Mouse (Mus musculus) MEL (cell line): Measurements from ENCODE around the gene Fam133b. TPM values are rescaled to one million over a fixed set of nuclear protein-coding genes. Genes with fewer than 3 reads are reported as not detected.

Experiments
- DNase-seq: peaks from one replicate; pipeline ENCODE4 v3.0.0; 2011; ENCODE audit warnings: low read depth, low spot score
- H3K27ac ChIP-seq: 2 replicates; pipeline ENCODE4 v1.5.1; 2012; ENCODE audit warnings: low read depth, mild to moderate bottlenecking, control low read depth, low read length, moderate library complexity; ENCODE audit not compliant: control insufficient read depth
- H3K27me3 ChIP-seq, 2 experiments: fragments of 150-350 bp in 1 of 2; sonication (generic) in 1 of 2; 2 replicates each; pipeline ENCODE4 v1.6.1; 2012; ENCODE audit warnings: low read length in 2 of 2, mild to moderate bottlenecking in 2 of 2, improper control_type of control experiment in 1 of 2, moderate library complexity in 1 of 2; ENCODE audit not compliant: insufficient read depth in 2 of 2, control insufficient read depth in 1 of 2
- H3K36me3 ChIP-seq, 2 experiments: 2 replicates each; pipeline ENCODE4 v1.6.1; 2012 to 2014; ENCODE audit warnings: low read length in 2 of 2, improper control_type of control experiment in 1 of 2, inconsistent platforms in 1 of 2, mild to moderate bottlenecking in 1 of 2; ENCODE audit not compliant: insufficient read depth in 2 of 2, control insufficient read depth in 1 of 2
- H3K4me1 ChIP-seq, 2 experiments: fragments of 150-350 bp in 1 of 2; sonication (generic) in 1 of 2; 2 replicates each; pipeline ENCODE4 v1.6.1; 2012; ENCODE audit warnings: low read length in 2 of 2, improper control_type of control experiment in 1 of 2, mild to moderate bottlenecking in 1 of 2; ENCODE audit not compliant: insufficient read depth in 2 of 2, control insufficient read depth in 1 of 2
- H3K4me3 ChIP-seq, 2 experiments: fragments of 150-350 bp in 1 of 2; sonication (generic) in 1 of 2; 2 replicates each; pipeline ENCODE4 v1.5.1; 2012; ENCODE audit warnings: low read depth in 2 of 2, low read length in 2 of 2, mild to moderate bottlenecking in 2 of 2, moderate library complexity in 2 of 2, control low read depth in 1 of 2, improper control_type of control experiment in 1 of 2; ENCODE audit not compliant: control insufficient read depth in 1 of 2, insufficient read depth in 1 of 2
- H3K79me2 ChIP-seq: 2 replicates; pipeline ENCODE4 v1.6.1; 2012; ENCODE audit warnings: mild to moderate bottlenecking, low read length, moderate library complexity; ENCODE audit not compliant: control insufficient read depth, poor library complexity, insufficient read depth
- H3K9ac ChIP-seq: 2 replicates; pipeline ENCODE4 v1.6.1; 2012; ENCODE audit warnings: low read depth, mild to moderate bottlenecking, control low read depth, low read length, moderate library complexity; ENCODE audit not compliant: control insufficient read depth, poor library complexity, severe bottlenecking
- H3K9me3 ChIP-seq: fragments of 150-350 bp; sonication (generic); replicated peaks from 2 replicates; pipeline ENCODE4 v1.6.1; 2012; ENCODE audit warnings: mild to moderate bottlenecking, low read length, improper control_type of control experiment, moderate library complexity; ENCODE audit not compliant: insufficient read depth
- CHD1 ChIP-seq: IDR thresholded peaks from 2 replicates; pipeline ENCODE4 v1.6.1; 2012; ENCODE audit warnings: low read depth, mild to moderate bottlenecking, inconsistent platforms, low read length, improper control_type of control experiment
- CHD2 ChIP-seq: IDR thresholded peaks from 2 replicates; pipeline ENCODE4 v1.6.1; 2011; ENCODE audit warnings: low read length, improper control_type of control experiment
- E2F4 ChIP-seq: IDR thresholded peaks from 2 replicates; pipeline ENCODE4 v1.6.1; 2011; ENCODE audit warnings: low read depth, low read length, improper control_type of control experiment, borderline replicate concordance
- EP300 ChIP-seq, 2 experiments: IDR thresholded peaks; 2 replicates each; pipeline ENCODE4 v1.6.1; 2011; ENCODE audit warnings: improper control_type of control experiment in 2 of 2, low read length in 2 of 2, low read depth in 1 of 2, mild to moderate bottlenecking in 1 of 2
- ETS1 ChIP-seq: IDR thresholded peaks from 2 replicates; pipeline ENCODE4 v1.6.1; 2012; ENCODE audit warnings: low read depth, mild to moderate bottlenecking, inconsistent platforms, low read length, improper control_type of control experiment, moderate library complexity
- GABPA ChIP-seq: IDR thresholded peaks from 2 replicates; pipeline ENCODE4 v1.6.1; 2012; ENCODE audit warnings: low read depth, mild to moderate bottlenecking, inconsistent platforms, low read length, improper control_type of control experiment, moderate library complexity
- GATA1 ChIP-seq: IDR thresholded peaks from 2 replicates; pipeline ENCODE4 v1.6.1; 2011; ENCODE audit warnings: low read depth, low read length, improper control_type of control experiment
- HCFC1 ChIP-seq: IDR thresholded peaks from 2 replicates; pipeline ENCODE4 v1.6.1; 2012; ENCODE audit warnings: low read depth, mild to moderate bottlenecking, inconsistent platforms, low read length, improper control_type of control experiment, moderate library complexity
- KAT2A ChIP-seq: conservative IDR thresholded peaks from 2 replicates; pipeline ENCODE4 v1.6.1; 2012; ENCODE audit warnings: low read depth, low read length, improper control_type of control experiment, inconsistent platforms
- MAX ChIP-seq: IDR thresholded peaks from 2 replicates; pipeline ENCODE4 v1.6.1; 2011; ENCODE audit warnings: low read length, improper control_type of control experiment
- NELFE ChIP-seq: IDR thresholded peaks from 2 replicates; pipeline ENCODE4 v1.6.1; 2011; ENCODE audit warnings: low read depth, low read length, improper control_type of control experiment
- POLR2A ChIP-seq, 2 experiments: IDR thresholded peaks; 2 replicates each; pipeline ENCODE4 v1.6.1; 2011 to 2012; ENCODE audit warnings: low read length in 2 of 2, mild to moderate bottlenecking in 2 of 2, control low read depth in 1 of 2, improper control_type of control experiment in 1 of 2, low read depth in 1 of 2, moderate library complexity in 1 of 2; ENCODE audit not compliant: control insufficient read depth in 1 of 2, insufficient read depth in 1 of 2, poor library complexity in 1 of 2
- POLR2AphosphoS5 ChIP-seq: IDR thresholded peaks from 2 replicates; pipeline ENCODE4 v1.6.1; 2012; ENCODE audit warnings: low read depth, borderline replicate concordance, mild to moderate bottlenecking, inconsistent platforms, low read length, moderate library complexity, mixed read lengths
- TAL1 ChIP-seq: IDR thresholded peaks from 2 replicates; pipeline ENCODE4 v1.6.1; 2012; ENCODE audit warnings: mild to moderate bottlenecking, inconsistent platforms, low read length, moderate library complexity, mixed read lengths
- ZC3H11A ChIP-seq: IDR thresholded peaks from 2 replicates; pipeline ENCODE4 v1.6.1; 2012; ENCODE audit warnings: low read depth, mild to moderate bottlenecking, inconsistent platforms, low read length, improper control_type of control experiment
- ZKSCAN1 ChIP-seq: IDR thresholded peaks from 2 replicates; pipeline ENCODE4 v1.6.1; 2012; ENCODE audit warnings: low read depth, mild to moderate bottlenecking, inconsistent platforms, low read length, improper control_type of control experiment, moderate library complexity
- ZMIZ1 ChIP-seq: IDR thresholded peaks from 2 replicates; pipeline ENCODE4 v1.6.1; 2012; ENCODE audit warnings: low read depth, mild to moderate bottlenecking, inconsistent platforms, low read length, improper control_type of control experiment, moderate library complexity
- ZNF384 ChIP-seq: IDR thresholded peaks from 2 replicates; pipeline ENCODE4 v1.6.1; 2012; ENCODE audit warnings: low read depth, mild to moderate bottlenecking, inconsistent platforms, low read length, improper control_type of control experiment
- polyA plus RNA-seq, 2 experiments: library from polyadenylated mRNA; stranded (reverse) in 1 of 2; unstranded in 1 of 2; fragments of >175 nt in 1 of 2; fragments of >200 nt in 1 of 2; gene quantifications; 2 replicates each; pipeline versions ENCODE4 v1.2.1 to v1.2.4; 2012; ENCODE audit warnings: low replicate concordance in 2 of 2, low read depth in 1 of 2; ENCODE audit not compliant: insufficient read length in 2 of 2, insufficient read depth in 1 of 2, missing spikeins in 1 of 2
- total RNA-seq: library from RNA; depleted of rRNA; stranded (reverse); fragments of 300-350 nt; gene quantifications from 2 replicates; pipeline ENCODE4 v1.2.3, GENCODE M21; 2012

Gene Fam133b
- total and polyA plus RNA-seq, 3 experiments: 39.4 to 56.0 TPM; not detected in 1

- peaks cover 48 to 59% of the 10 kb centered on the region in 2 experiments for H3K4me1 ChIP-seq
- no peak for DNase-seq
- no peak overlapping the region for H3K9ac ChIP-seq
- TF ChIP-seq ETS1 (0 out of 2 replicates have a peak, but pooled peaks have one; percentile 29), EP300 (IDR thresholded peaks at IDR 0.05; ENCODE audit: low read depth in 1 of 2, low read length in 2 of 2) (0 out of 4 replicates have a peak, but pooled peaks of 1 of the 2 experiments have one; percentile 11), ZMIZ1 (no peak)
- H3K27ac ChIP-seq: peak overlapping the region; percentile 45
- no peaks in the 10 kb centered on the region for H3K27me3 ChIP-seq
- H3K36me3 ChIP-seq: peaks cover 39 to 83% of the 10 kb centered on the region in 2 experiments
- H3K79me2 ChIP-seq: peaks cover 23% of the 10 kb centered on the region
- no peaks in the 10 kb centered on the region for H3K9me3 ChIP-seq
- H3K4me3 ChIP-seq: no peak overlapping the region
Observed at GRCm38 (mm10) chr5:3500957-3501563, 42.6 kb upstream of the Fam133b start.

GRCm38 (mm10) chr5:3501564-3502001, 42.0 kb upstream of the Fam133b start:
- DNase-seq: no peak
- H3K27ac ChIP-seq: peak overlapping the region; percentile 45
- TF ChIP-seq ETS1: 0 out of 2 replicates have a peak, but pooled peaks have one; percentile 9
- TF ChIP-seq KAT2A: no peak
- TF ChIP-seq, all 39 proteins: peak for 1
- H3K4me1 ChIP-seq: peaks cover 45 to 57% of the 10 kb centered on the region in 2 experiments
- peaks cover 41 to 83% of the 10 kb centered on the region in 2 experiments for H3K36me3 ChIP-seq
- H3K9ac ChIP-seq: no peak overlapping the region
- no peaks in the 10 kb centered on the region for H3K27me3 ChIP-seq
- H3K4me3 ChIP-seq: no peak overlapping the region
- peaks cover 21% of the 10 kb centered on the region for H3K79me2 ChIP-seq
- no peaks in the 10 kb centered on the region for H3K9me3 ChIP-seq

- H3K9ac ChIP-seq: no peak overlapping the region
- H3K36me3 ChIP-seq: peaks cover 42 to 77% of the 10 kb centered on the region in 2 experiments
- peaks cover 37 to 50% of the 10 kb centered on the region in 2 experiments for H3K4me1 ChIP-seq
- TF ChIP-seq ZNF384 (no peak), ETS1 (peak; percentile 35; the same call in 1 of the 2 replicates), HCFC1 (no peak), CHD2 (no peak), E2F4 (no peak), NELFE (no peak; the same call in 1 of the 2 replicates), EP300 (IDR thresholded peaks at IDR 0.05; ENCODE audit: low read depth in 1 of 2, low read length in 2 of 2) (peak in 1 of 2 experiments; percentile 29; a peak in 1 of 4 replicates), GABPA (no peak), GATA1 (no peak), MAX (no peak), ZKSCAN1 (no peak), POLR2AphosphoS5 (0 out of 2 replicates have a peak, but pooled peaks have one; percentile 17), POLR2A (IDR thresholded peaks at IDR 0.05; ENCODE audit: control insufficient read depth in 1 of 2, insufficient read depth in 1 of 2, low read depth in 1 of 2, low read length in 2 of 2, poor library complexity in 1 of 2) (0 out of 4 replicates have a peak, but pooled peaks of 1 of the 2 experiments have one; percentile 17), ZC3H11A (no peak), TAL1 (peak; percentile 21; the same call in 1 of the 2 replicates), CHD1 (no peak)
- peaks cover 22% of the 10 kb centered on the region for H3K79me2 ChIP-seq
- no peaks in the 10 kb centered on the region for H3K9me3 ChIP-seq
- H3K27me3 ChIP-seq: no peaks in the 10 kb centered on the region
- H3K4me3 ChIP-seq: no peak overlapping the region
- DNase-seq: peak; percentile 58
- H3K27ac ChIP-seq: peak overlapping the region; percentile 45
Observed at GRCm38 (mm10) chr5:3502610-3503350, 40.9 kb upstream of the Fam133b start.
